Mouse (Mus musculus): ENCODE measurements at regions not wholly inside any gene's neighbourhood (a gene's known extent, or its start where the extent isn't known, plus 50 kb on each side); places are given as distances from the start of the nearest gene placed in this dataset.
A peak's percentile ranks its signal among the peaks of the same experiment; 100 is the strongest.
"Not testable (repeated sequence)": the region's sequence is repeated elsewhere in the genome, so short reads cannot be mapped to it uniquely, and the experiment has no call there.

- ATAC-seq (replicated peaks; ENCODE audit: poor library complexity), result 0 out of 2 replicates have a peak, but pooled peaks have one; percentile 18
Observed at GRCm38 (mm10) chr2:21976337-21976736, 251.0 kb upstream of the Myo3a start.

DNA sequence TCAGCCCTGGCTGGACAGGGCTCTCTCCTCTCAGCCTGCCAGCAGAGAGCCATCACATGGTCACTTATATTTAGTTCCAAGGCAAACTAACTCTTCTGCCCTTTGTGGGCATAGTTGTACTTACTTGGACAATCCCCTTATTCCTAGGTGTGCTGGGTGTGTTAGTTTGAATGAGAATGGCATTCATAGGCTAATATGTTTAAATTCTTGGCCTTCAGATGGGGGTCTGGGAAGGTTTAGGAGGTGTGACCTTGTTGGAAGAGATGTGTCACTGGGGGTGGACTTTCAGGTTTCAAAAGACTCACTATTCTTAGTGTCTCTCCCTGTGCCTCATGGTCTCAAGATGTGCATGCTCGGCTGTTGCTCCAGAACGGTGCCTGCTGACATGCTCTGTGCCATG, 250.5 kb upstream of the Myo3a start:
- ATAC-seq (replicated peaks; ENCODE audit: poor library complexity), result no peak

DNA sequence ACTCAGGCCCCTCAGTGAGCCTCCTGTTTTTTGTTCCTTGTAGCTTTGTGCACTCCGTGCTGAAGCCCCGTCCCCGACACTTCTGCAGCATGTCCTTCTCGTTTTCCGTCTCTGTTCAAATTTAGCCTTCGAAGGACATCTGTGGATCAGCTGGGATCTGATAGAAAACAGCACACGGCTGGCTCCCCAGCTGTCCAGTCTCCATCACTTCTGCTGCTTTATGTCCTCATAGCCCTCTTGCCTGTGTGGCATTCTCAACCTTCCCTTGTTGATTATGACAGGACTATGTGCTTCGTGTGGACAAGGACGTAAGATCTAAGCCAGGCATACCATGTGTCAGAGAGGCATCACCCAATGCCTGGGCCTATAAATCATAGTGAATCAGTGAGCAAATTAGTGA, 247.1 kb upstream of the Myo3a start:
- ATAC-seq (replicated peaks; ENCODE audit: poor library complexity), result no peak

DNA sequence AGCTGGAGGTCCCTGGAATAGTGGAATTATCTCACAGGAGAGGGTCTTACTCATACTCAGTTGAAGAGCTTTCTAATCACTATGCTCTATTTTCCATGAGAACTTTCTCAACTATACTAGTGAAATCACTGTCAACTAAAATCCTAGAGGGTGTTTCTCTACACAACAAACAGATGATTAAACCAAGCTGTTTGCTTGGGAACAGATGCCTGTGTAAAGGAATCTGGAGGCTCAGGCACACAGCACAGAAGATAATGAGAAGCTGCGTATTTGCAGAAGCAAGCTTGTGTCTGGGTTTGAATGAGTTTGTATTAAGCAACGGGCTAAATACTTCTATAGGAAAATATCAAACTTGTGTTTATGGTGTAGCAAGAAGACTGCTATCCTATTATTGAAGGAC, 202.9 kb upstream of the Myo3a start:
- ATAC-seq (replicated peaks; ENCODE audit: poor library complexity), result no peak

- no peak for ATAC-seq (replicated peaks; ENCODE audit: poor library complexity)
Observed at GRCm38 (mm10) chr2:22026794-22027193, 200.5 kb upstream of the Myo3a start.

DNA sequence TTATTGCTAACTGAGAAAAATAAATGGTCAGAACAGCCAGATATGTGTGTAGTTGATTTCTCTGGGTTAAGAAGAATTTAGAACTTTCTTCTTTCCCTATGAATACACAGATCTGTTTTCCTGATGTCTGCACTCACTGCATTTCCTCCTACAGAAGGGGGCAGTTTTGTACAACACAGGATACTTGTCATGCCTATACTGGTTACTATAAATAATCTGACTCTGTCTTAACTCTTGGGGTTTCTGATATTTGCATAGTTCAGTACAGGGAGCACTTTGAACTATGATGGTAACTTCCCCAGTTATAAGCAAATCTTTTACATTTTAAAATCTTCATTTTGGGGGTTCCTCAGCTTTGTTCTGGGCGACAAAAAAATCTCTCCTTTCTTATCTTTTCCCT, 198.7 kb upstream of the Myo3a start:
- ATAC-seq (replicated peaks; ENCODE audit: poor library complexity), result no peak

DNA sequence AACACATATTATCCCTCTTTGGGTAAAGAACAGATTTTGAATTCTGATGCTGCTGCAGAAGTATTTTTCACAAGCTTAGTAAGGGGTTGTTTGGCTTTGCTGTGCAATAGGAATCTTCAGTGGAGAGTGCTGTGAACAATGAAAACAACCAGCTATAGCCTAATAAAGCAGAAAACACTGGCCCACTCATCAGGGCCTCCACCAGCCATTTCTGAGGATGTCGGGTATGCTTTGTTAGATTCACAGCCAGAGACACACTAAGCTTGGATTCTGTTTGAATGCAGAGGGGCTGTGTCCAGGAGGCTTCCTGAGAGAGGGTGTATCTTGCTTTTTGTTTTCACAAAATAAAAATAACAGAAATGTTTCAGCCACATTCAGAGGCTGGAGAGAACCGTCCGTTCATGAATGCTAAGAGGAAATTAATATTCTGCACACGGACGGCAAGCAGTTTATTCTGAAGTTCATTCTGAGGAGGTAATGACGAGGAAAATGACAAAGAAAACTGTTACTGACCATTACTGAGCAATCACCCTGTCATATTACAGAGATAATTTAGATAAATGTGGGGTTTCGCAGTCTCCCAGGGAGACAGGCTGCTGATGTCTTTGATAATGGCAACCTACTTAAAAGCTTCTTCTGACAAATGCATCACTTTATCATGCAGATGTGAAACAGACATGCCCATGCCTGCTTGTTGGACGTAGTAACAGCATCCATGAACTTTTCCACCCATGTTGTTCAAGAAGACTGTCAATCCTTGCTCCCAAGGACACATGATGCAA, 198.1 kb upstream of the Myo3a start:
- ATAC-seq (replicated peaks; ENCODE audit: poor library complexity), result no peak

DNA sequence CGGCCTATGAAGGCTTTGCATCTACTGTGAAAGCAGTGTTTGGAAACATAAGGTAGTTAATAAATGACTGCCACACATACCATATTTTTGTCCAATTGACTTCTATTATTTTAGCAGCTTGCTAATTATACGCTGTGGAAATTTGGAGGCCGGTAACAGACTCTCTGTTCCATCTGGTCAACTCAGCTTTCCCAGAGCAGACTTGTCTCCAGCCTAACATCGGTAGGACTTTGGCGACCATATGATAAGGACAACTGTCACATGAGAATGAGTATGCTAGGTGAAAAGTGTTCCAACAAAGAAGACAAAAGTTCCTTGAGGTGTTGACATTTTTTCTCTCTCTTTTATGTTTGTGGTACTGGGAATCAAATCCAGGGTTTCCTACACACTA, 197.5 kb upstream of the Myo3a start:
- ATAC-seq (replicated peaks; ENCODE audit: poor library complexity), result no peak

DNA sequence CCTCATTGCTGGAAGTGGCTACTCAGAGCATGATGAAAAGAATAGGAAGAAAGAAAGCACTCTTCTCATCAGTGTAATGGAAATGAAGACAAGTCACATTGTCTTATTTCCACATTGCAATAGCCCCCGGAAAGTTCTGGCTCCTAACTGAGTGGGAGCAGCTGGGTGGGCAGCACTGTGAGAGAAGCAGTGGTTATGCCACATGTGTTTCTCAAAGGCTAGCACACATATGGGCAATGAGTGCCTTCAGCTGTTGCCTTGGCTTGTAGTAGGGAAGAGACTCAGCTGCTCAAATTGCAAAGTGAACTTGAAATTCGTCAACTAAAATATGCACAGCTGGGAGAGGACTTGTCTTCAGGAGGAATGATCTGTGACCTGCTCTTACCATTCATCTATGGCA, 190.5 kb upstream of the Myo3a start:
- no peak for ATAC-seq (replicated peaks; ENCODE audit: poor library complexity)

DNA sequence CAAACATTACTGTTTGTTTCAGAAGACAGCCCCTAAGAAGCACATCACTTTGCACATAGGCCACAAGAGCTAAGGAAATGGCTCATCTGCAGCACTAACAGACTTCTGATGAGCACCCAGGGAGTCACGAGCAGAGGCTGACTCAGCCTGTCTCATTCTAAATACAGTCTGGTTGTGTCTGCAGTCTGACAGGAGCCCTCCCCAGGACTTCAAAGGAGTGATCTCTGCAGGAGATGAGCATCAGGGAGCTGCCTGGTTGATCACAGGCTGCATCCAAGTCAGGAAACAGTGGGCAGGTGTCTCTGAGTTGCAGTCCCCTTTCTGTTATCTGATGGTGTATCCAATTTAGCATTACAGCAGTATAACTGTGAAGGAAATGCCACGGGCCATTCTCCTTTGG, 188.5 kb upstream of the Myo3a start:
- no peak for ATAC-seq (replicated peaks; ENCODE audit: poor library complexity)

- not testable (repeated sequence) for ATAC-seq (replicated peaks; ENCODE audit: poor library complexity)
Observed at GRCm38 (mm10) chr2:22043937-22044336, 183.4 kb upstream of the Myo3a start.

DNA sequence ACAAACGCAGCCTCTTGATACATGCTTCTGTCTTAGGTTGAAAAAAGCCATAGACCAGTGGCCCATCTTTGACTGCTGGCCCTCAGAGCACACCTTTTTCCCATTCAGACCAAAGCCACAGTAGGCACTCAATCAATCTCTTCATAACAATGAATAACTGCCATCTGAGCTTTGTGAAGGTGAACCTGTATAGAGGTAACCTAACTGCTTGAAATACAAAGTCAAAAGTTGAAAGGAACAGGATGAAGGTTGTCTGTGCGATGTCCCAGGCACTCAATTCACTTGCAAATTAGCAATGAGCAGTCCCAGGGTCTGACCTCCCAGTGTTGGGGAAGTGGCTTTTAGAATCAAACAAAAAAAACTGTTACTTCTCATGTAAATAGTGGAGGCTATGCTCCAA, 182.4 kb upstream of the Myo3a start:
- ATAC-seq (replicated peaks; ENCODE audit: poor library complexity), result no peak

GRCm38 (mm10) chr2:22047465-22047864, 179.8 kb upstream of the Myo3a start:
- no peak for ATAC-seq (replicated peaks; ENCODE audit: poor library complexity)

- ATAC-seq (replicated peaks; ENCODE audit: poor library complexity), result no peak
Observed at GRCm38 (mm10) chr2:22066535-22066934, 160.8 kb upstream of the Myo3a start.

- ATAC-seq (replicated peaks; ENCODE audit: poor library complexity), result no peak
Observed at GRCm38 (mm10) chr2:22096848-22097247, 130.5 kb upstream of the Myo3a start.

DNA sequence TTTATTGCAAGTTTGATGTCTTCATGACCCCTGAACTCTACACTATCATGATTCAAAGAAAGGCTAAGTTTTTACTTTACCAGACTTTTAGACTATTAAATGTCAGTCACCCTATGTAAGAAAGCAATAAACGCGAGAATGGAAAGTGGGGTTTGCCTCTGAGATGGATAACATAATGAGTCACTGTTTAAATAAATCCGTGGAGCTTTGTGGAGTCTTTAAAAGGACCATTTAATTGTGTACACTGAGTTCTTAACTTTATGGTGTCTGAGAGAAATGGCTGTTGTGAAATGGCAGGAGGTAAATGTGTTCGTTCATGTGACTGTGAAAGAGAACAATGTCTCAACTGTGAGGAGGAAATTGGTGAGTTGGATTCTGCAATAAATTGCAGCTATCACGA, 122.2 kb upstream of the Myo3a start:
- no peak for ATAC-seq (replicated peaks; ENCODE audit: poor library complexity)

DNA sequence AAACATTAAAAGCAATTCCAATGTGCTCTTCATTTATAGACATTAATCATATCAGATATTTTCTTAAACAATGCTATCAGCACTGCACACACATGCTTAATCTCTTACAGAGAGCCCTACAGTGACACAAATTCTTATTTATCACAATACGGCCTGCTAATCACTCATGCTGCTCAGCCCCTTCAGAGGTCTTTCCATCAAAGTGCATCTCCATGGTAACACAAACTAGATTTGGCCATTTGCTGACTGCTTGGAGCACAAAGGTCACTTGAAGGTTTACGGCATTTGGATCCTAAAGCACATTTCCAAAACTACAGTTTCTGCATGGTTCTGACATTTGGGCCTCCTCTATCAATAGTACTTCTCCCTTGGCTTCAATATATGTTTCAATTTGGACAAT, 77.6 kb upstream of the Myo3a start:
- no peak for ATAC-seq (replicated peaks; ENCODE audit: poor library complexity)

- ATAC-seq (replicated peaks; ENCODE audit: poor library complexity), result no peak
Observed at GRCm38 (mm10) chr2:22156576-22156975, 70.7 kb upstream of the Myo3a start.

DNA sequence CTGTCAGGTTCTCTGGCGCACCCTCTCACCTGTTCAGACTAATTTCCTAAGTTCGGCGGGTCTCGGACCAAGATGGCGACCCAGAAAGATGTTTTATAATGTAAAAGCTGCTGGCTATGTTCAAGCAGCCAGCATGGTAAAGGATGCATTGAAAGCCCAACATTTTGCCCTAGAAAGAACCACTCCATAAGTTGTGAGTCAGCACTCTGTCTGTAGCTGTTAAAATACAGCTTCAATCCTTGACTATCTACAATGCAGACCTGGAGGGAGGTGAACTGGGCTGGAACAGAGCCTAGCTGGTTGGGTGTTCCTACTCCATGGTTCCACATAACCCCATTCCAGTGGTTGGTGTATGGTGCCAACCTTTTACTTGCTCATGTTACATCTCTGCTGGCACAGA, 61.9 kb upstream of the Myo3a start:
- ATAC-seq (replicated peaks; ENCODE audit: poor library complexity), result no peak

DNA sequence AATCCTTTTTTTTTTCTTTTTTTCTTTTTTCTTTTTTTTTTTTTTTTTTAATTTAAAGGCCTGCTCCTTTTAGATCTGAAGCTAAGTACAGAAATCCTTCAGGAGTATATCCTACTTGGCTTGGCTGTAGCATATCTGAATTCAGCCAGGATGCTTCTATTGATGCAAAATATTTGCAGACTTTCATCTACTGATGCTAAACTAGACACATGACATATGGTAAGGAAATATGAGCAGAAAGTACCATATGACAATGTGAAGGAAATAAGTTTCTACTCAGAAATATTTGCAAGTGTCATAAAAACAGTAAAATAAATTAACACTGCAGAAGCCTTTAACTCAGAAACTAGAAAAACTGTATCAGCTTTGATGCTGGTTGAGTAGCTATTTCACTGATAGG, 61.4 kb upstream of the Myo3a start:
- no peak for ATAC-seq (replicated peaks; ENCODE audit: poor library complexity)
